Mouse (Mus musculus): ENCODE data around the gene Man2c1. TPM values are rescaled to one million over a fixed set of nuclear protein-coding genes. Genes with fewer than 3 reads are reported as not detected.

The Man2c1 gene
- polyA plus RNA-seq (2015; fragmentation: Nextera tagmentation; extraction: Ambion mirVana) = 64.6 and 67.1 TPM in 2 replicates

DNA sequence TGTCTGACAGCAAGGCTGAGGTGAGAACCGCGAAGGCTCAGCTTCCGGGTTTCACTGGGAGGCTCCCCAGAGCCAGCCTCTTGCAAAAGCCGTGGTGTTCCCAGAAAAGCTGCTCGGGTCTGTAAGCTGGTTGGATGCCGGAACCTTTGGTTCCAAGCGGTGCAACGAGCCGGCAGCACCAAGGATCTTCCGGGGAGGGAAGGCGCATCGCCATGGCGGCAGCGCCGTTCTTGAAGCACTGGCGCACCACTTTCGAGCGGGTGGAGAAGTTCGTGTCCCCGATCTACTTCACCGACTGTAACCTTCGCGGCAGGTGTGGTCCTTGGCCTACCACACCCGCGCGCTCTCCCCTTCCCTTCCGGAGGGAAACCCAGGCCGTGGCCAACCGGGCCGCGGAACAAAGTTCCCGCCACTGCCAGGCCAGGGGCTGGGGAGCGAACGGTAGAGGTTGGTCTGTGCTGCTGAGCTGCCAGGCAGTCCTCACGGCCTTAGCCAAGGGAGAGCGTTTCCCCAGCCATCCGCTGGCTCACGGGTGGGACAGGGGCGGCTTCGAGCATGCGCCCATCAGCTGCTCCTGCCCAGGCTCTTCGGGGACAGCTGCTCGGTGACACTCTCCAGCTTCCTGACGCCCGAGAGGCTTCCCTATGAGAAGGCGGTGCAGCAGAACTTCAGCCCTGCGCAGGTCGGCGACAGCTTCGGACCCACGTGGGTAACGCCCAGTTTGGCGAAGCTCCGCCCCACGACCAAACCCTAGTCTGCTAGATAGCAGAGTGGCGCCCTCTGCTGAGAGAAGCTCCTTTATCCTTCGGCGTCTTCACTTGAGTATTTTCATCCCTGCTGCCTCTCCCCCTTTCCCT lies at the start of gene Man2c1:
Gene Man2c1, plus strand, starts transcription at position 114 of the 857 bp plus-strand sequence.
- no peaks in the 10 kb centered on the region for H3K27me3 ChIP-seq
- H3K4me1 ChIP-seq = peaks cover 12% of the 10 kb centered on the region
- H3K9me3 ChIP-seq = no peaks in the 10 kb centered on the region
- peak within 1 kb of the TSS; percentile 83 for H3K4me2 ChIP-seq
- peak within 1 kb of the TSS; percentile 58 for H3K9ac ChIP-seq
- WGBS = under 1% methylated on average over 58 of the region's 58 CpGs
- H3K27ac ChIP-seq = peak within 1 kb of the TSS; percentile 96
- H3K36me3 ChIP-seq = peaks cover 49% of the 10 kb centered on the region
- ATAC-seq (ENCODE audit: insufficient number of reproducible peaks, low FRiP score, low TSS enrichment, low read depth) = peak; percentile 89
- peak within 1 kb of the TSS; percentile 75 for H3K4me3 ChIP-seq

DNA sequence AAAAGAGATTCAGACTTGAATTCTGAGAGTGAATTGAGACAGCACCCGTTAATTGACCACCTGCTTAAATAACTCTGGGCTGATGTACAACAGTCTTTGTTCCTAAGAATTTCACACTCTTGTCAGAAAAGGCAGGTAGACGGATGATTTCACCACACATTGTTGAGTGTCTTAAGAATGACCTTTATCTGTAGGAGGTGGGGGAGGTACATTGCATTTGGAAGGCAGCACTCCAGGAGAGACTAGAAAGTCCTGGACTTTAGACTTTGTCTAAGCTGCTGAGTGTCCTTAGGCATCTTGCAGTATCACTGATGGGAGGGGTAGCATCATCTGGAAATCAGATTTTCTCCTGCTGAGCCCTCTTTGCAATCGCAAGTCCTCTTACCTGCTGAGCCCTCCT lies 48.3 kb upstream of the Man2c1 start:
- 76% methylated on average over 3 of the region's 3 CpGs for WGBS
- no peak overlapping the region for H3K4me3 ChIP-seq
- no peak overlapping the region for H3K9ac ChIP-seq
- no peak for ATAC-seq (ENCODE audit: insufficient number of reproducible peaks, low FRiP score, low TSS enrichment, low read depth)
- peaks cover 3% of the 10 kb centered on the region; the same call in 1 of the 2 replicates for H3K4me1 ChIP-seq
- H3K27ac ChIP-seq = no peak overlapping the region
- H3K27me3 ChIP-seq = no peaks in the 10 kb centered on the region
- no peak overlapping the region for H3K4me2 ChIP-seq
- H3K36me3 ChIP-seq = peaks cover 16% of the 10 kb centered on the region; the same call in 1 of the 2 replicates
- no peaks in the 10 kb centered on the region for H3K9me3 ChIP-seq

DNA sequence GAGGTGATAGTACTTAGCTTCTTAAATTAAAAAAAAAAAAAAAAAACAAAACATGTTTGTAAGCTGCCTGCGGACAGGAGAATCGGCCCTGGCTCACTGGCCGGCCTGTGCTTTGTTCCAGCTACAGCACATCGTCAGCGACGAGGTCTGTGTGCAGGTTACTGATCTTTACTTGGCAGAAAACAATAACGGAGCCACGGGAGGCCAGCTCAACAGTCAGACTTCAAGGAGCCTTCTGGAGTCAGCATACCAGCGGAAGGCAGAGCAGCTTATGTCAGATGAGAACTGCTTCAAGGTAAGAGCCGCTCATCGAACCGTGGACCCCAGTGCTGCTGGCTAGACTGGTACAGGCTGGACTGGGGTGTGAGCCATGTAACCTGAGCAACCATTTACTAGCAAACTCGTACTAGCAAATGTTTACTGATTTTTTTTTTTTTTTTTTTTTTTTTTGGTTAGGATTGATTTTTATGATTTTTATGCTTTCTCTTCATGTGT lies 13.2 kb upstream of the Man2c1 start:
- H3K9me3 ChIP-seq = no peaks in the 10 kb centered on the region
- H3K27me3 ChIP-seq = no peaks in the 10 kb centered on the region
- H3K4me3 ChIP-seq = no peak overlapping the region
- no peak overlapping the region for H3K27ac ChIP-seq
- WGBS = 90% methylated on average over 13 of the region's 13 CpGs
- ATAC-seq (ENCODE audit: insufficient number of reproducible peaks, low FRiP score, low TSS enrichment, low read depth) = no peak
- no peak overlapping the region for H3K9ac ChIP-seq
- H3K36me3 ChIP-seq = peaks cover 82% of the 10 kb centered on the region
- H3K4me1 ChIP-seq = no peaks in the 10 kb centered on the region
- no peak overlapping the region for H3K4me2 ChIP-seq

DNA sequence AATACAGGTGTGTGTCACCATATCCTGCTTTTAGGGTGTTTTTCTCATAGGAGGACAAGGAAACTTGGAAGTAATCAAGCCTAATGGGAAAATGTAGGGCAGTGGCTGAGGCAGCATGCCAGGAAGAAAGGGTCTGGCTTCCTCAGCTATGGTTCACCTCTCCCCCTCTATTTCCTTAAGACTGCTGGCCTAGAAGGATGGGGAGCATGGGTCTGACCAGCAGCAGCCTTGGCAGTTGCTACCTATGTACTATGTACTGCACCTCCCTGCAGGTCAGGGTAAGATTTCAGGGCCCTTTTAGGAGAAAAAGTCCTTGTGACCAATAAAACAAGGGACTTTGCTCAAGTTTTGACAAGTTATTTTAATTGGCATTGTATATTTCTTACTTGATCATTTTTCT lies 849 bp upstream of the Man2c1 start:
- Histone ChIP-seq H3K4me1 (peaks cover 12% of the 10 kb centered on the region), H3K27ac (no peak overlapping the region), H3K36me3 (peaks cover 48% of the 10 kb centered on the region), H3K4me3 (peak overlapping the region; percentile 75; the same call in 1 of the 2 replicates), H3K9ac (no peak overlapping the region), H3K4me2 (peak overlapping the region; percentile 83; the same call in 1 of the 2 replicates), H3K9me3 (no peaks in the 10 kb centered on the region), H3K27me3 (no peaks in the 10 kb centered on the region)
- no peak for ATAC-seq (ENCODE audit: insufficient number of reproducible peaks, low FRiP score, low TSS enrichment, low read depth)

DNA sequence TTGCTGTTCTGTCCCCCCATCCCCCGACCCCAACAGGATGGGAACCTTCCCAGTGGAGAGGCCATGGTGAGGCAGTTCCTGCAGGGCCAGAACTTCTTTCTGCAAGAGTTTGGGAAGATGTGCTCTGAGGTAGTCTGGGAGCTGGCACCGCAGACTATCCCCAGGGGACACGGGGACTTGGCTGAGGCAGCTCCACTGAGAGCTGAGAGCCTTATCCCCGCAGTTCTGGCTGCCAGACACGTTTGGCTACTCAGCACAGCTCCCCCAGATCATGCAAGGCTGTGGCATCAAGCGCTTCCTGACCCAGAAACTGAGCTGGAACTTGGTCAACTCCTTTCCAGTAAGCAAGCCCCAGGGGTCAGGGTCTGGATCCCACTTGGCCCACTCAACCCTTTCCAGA lies 6.8 kb downstream of the Man2c1 start:
- ATAC-seq (ENCODE audit: insufficient number of reproducible peaks, low FRiP score, low TSS enrichment, low read depth) = no peak
- Histone ChIP-seq H3K27me3 (no peaks in the 10 kb centered on the region), H3K4me1 (no peaks in the 10 kb centered on the region), H3K36me3 (peaks cover 81% of the 10 kb centered on the region), H3K4me2 (no peak overlapping the region), H3K9me3 (no peaks in the 10 kb centered on the region), H3K4me3 (no peak overlapping the region), H3K9ac (no peak overlapping the region), H3K27ac (no peak overlapping the region)
- whole genome bisulfite sequencing = 88% methylated on average over 6 of the region's 6 CpGs

DNA sequence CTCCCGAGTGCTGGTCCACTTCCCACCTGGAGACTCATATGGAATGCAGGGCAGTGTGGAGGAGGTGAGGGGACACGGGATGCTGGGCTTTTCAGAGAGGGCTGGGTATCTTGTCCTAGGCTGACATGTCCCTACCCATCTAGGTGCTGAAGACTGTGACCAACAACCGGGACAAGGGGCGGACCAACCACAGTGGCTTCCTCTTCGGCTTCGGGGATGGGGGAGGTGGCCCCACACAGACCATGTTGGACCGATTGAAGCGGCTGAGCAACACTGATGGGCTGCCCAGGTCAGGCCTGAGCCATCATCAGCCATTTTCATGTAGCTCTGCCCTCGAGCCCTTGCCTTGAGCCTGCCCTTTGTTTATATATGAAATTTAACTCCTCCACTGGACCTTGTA lies 7.3 kb downstream of the Man2c1 start:
- H3K27ac ChIP-seq = no peak overlapping the region
- no peak overlapping the region for H3K9ac ChIP-seq
- H3K4me1 ChIP-seq = no peaks in the 10 kb centered on the region
- peaks cover 86% of the 10 kb centered on the region for H3K36me3 ChIP-seq
- no peak for ATAC-seq (ENCODE audit: insufficient number of reproducible peaks, low FRiP score, low TSS enrichment, low read depth)
- H3K9me3 ChIP-seq = no peaks in the 10 kb centered on the region
- no peak overlapping the region for H3K4me2 ChIP-seq
- no peak overlapping the region for H3K4me3 ChIP-seq
- no peaks in the 10 kb centered on the region for H3K27me3 ChIP-seq
- 88% methylated on average over 9 of the region's 9 CpGs for WGBS

DNA sequence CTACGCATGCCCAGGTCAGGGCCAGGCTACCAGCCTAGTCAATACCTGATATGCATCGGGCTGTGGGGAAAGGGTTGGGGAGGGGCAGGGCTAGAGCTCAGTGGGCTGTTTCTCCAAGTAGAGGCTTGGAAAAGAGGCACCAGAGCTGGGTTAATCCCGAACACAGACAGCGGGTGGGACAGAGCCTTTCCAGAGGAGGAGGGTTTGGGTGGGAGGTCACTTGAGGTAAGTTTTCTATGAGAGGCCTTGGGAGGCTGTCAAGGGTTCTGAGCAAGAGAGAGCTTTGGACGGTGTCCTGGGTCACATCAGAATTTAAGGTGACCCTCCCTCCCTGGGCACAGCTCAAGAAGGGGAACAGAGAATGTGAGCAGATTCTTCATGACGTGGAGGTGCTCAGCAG lies 8.0 kb downstream of the Man2c1 start:
- no peaks in the 10 kb centered on the region for H3K27me3 ChIP-seq
- 88% methylated on average over 6 of the region's 6 CpGs for WGBS
- no peaks in the 10 kb centered on the region for H3K9me3 ChIP-seq
- no peak overlapping the region for H3K4me3 ChIP-seq
- no peak overlapping the region for H3K9ac ChIP-seq
- H3K27ac ChIP-seq = no peak overlapping the region
- no peak for ATAC-seq (ENCODE audit: insufficient number of reproducible peaks, low FRiP score, low TSS enrichment, low read depth)
- H3K4me2 ChIP-seq = no peak overlapping the region
- peaks cover 91% of the 10 kb centered on the region for H3K36me3 ChIP-seq
- H3K4me1 ChIP-seq = no peaks in the 10 kb centered on the region

DNA sequence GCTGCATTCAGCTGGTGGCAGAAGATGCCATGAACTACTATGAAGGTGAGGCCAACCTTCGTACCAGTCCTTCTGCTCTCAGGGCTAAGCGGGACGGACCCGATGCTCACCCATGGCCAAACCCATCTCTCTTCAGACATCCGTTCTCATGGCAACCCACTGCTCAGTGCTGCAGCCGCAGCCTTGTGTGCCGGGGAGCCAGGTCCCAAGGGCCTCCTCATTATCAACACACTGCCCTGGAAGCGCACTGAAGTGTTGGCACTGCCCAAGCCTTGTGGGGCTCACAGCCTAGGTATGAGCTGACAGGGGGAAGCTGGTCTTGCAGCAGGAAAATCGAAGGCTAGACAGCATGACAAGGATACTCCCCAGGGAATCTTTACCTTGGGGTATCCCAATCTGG lies 8.6 kb downstream of the Man2c1 start:
- H3K4me2 ChIP-seq = no peak overlapping the region
- WGBS = 91% methylated on average over 9 of the region's 9 CpGs
- no peaks in the 10 kb centered on the region for H3K27me3 ChIP-seq
- H3K4me1 ChIP-seq = no peaks in the 10 kb centered on the region
- no peak overlapping the region for H3K9ac ChIP-seq
- H3K9me3 ChIP-seq = no peaks in the 10 kb centered on the region
- H3K4me3 ChIP-seq = no peak overlapping the region
- no peak overlapping the region for H3K27ac ChIP-seq
- peaks cover 92% of the 10 kb centered on the region for H3K36me3 ChIP-seq
- no peak for ATAC-seq (ENCODE audit: insufficient number of reproducible peaks, low FRiP score, low TSS enrichment, low read depth)

DNA sequence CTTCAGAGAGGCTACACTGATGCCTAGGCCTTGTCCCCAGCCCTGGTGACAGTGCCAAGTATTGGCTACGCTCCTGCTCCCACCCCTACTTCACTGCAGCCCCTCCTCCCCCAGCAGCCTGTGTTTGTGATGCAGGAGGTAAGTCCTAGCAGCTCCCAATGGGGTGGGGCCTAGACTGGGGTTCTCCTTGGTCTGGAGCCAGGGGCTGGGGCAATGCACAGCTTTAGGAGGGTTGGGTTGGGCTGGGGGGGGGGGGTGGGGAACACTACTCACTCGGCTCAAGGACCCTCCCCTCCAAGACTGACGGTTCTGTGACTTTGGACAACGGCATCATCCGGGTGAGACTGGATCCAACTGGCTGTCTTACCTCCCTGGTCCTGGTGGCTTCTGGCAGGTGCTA lies 9.1 kb downstream of the Man2c1 start:
- 82% methylated on average over 5 of the region's 5 CpGs for WGBS
- Histone ChIP-seq H3K9ac (no peak overlapping the region), H3K4me1 (no peaks in the 10 kb centered on the region), H3K9me3 (no peaks in the 10 kb centered on the region), H3K36me3 (peaks cover 92% of the 10 kb centered on the region), H3K4me2 (no peak overlapping the region), H3K27me3 (no peaks in the 10 kb centered on the region), H3K27ac (no peak overlapping the region), H3K4me3 (no peak overlapping the region)
- no peak for ATAC-seq (ENCODE audit: insufficient number of reproducible peaks, low FRiP score, low TSS enrichment, low read depth)

DNA sequence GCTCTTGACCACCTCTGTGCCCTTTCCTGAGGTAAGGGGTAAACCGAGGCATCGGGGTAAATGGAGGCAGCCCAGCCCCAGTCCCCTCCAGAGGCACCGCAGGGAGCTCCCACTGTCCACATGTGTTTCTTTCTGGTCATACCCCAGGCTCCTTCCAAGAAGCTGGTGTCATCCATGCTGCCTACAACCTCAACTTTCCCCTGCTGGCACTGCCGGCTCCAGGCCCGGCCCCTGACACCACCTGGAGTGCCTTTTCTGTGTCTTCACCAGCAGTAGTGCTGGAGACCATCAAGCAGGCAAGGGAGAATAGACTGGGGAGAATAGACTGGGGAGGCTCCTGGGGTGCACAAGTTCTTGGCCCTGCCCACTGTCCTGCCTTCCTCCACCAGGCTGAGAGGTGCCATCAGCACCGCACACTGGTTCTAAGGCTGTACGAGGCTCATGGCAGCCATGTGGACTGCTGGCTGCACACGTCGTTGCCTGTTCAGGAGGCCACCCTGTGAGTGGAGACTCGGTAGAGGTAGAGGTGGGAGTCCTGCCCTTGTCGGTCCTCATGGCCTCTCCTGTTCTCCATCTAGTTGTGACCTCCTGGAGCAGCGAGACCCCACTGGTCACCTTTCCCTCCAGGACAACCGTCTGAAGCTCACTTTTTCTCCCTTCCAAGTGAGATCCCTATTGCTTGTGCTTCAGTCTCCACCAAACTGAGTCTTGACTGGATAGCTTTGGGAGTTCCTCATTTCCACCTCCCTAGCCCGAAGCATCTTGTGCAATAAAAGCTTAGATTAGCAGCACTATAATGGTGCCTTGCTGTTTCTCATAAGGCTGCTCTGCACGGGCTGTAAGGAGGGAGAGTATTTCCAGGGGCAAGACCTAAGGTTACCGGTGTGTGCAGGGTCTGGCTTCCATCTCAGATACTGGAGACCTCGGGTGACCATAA lies 11.2 kb downstream of the Man2c1 start:
- Histone ChIP-seq H3K4me2 (no peak overlapping the region), H3K4me1 (peaks cover 2% of the 10 kb centered on the region), H3K9ac (no peak overlapping the region), H3K27ac (no peak overlapping the region), H3K27me3 (no peaks in the 10 kb centered on the region), H3K9me3 (no peaks in the 10 kb centered on the region), H3K36me3 (peaks cover 75% of the 10 kb centered on the region), H3K4me3 (no peak overlapping the region)
- WGBS = 86% methylated on average over 17 of the region's 17 CpGs
- ATAC-seq (ENCODE audit: insufficient number of reproducible peaks, low FRiP score, low TSS enrichment, low read depth) = no peak

DNA sequence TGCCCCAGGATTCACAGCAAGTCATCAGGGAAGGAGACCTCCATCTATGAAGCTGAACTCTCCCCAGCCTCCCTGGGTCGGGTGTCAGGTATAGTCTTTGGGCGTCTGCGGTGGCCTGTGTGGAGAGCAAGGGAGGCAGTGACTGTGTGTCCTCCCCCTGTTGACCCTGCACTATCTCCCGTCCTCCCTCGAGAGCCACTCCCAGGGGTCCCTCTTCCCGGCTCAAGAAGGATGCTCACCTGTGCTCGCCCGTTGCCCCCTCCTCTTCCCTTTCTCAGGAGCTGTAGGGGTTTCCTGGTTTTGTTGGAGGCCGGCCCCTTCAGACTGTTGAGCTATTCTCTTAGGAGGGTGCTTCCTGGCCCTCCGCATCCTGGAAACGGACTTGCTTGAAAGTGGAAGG lies 12.7 kb downstream of the Man2c1 start:
- Histone ChIP-seq H3K9ac (no peak overlapping the region), H3K9me3 (no peaks in the 10 kb centered on the region), H3K36me3 (peaks cover 60% of the 10 kb centered on the region), H3K27me3 (no peaks in the 10 kb centered on the region), H3K4me2 (no peak overlapping the region), H3K27ac (no peak overlapping the region), H3K4me1 (peaks cover 12% of the 10 kb centered on the region), H3K4me3 (no peak overlapping the region)
- 86% methylated on average over 11 of the region's 11 CpGs for WGBS
- ATAC-seq (ENCODE audit: insufficient number of reproducible peaks, low FRiP score, low TSS enrichment, low read depth) = no peak

DNA sequence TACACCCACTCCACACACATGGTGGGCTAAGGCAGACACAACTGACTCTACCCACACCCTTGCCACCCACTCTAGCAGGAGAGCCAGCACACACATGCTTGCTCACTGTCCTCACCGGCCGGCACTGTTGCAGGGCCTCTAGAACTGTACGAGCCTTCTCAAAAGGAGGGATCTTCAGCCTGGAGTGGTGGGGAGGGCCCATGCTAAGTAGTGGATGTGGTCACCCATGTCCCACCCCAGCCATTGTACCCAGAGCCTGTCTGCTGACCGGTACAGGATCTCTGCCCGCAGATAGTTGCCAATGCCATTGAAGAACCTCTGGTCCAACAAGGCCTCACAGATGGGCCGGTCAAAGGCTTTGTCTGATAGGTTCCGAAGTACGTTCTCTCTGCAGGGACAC lies 14.3 kb downstream of the Man2c1 start:
- Histone ChIP-seq H3K9ac (no peak overlapping the region), H3K27ac (no peak overlapping the region), H3K9me3 (no peaks in the 10 kb centered on the region), H3K27me3 (no peaks in the 10 kb centered on the region), H3K4me1 (peaks cover 18% of the 10 kb centered on the region), H3K36me3 (peaks cover 44% of the 10 kb centered on the region), H3K4me3 (no peak overlapping the region), H3K4me2 (no peak overlapping the region)
- ATAC-seq (ENCODE audit: insufficient number of reproducible peaks, low FRiP score, low TSS enrichment, low read depth) = no peak
- 89% methylated on average over 8 of the region's 8 CpGs for WGBS
